Mouse (Mus musculus): ENCODE measurements around the gene Gm21985. TPM values are rescaled to one million over a fixed set of nuclear protein-coding genes. Genes with fewer than 3 reads are reported as not detected.
"Not testable (repeated sequence)": the region's sequence is repeated elsewhere in the genome, so short reads cannot be mapped to it uniquely, and the experiment has no call there.

The Gm21985 gene
- polyA plus RNA-seq, 1 experiment from 2014 or later: not detected

DNA sequence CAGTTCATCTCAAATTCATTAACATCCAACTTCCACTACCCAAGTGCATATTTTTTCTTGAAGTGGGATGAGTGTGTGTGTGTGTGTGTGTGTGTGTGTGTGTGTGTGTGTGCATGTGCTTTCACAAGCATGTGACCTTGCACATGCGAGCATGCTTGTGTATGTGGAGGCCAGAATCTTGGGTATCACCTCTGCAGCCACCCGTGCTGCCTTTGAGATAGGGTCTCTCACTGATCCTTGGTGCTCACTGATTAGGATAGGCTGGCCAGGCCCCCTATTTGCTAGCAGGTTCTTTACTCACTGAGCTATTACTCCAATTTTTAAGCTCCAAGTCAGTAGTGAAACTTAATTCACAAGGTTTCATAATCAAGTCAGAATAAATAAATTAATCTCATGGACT is 6.8 kb downstream of the Gm21985 start:
- no peak for DNase-seq (ENCODE audit: low spot score)
- TF ChIP-seq EP300 (IDR thresholded peaks at IDR 0.05): no peak
- TF ChIP-seq CTCF (IDR thresholded peaks at IDR 0.05): no peak
- no peaks in the 10 kb centered on the region for H3K4me1 ChIP-seq (ENCODE audit: insufficient read depth, low read depth, low read length)
- no peaks in the 10 kb centered on the region for H3K36me3 ChIP-seq (ENCODE audit: insufficient read depth, low read length)
- H3K27me3 ChIP-seq (replicated peaks; ENCODE audit: insufficient read depth, low read length): no peaks in the 10 kb centered on the region
- no peaks in the 10 kb centered on the region for H3K9me3 ChIP-seq (ENCODE audit: low read length)
- H3K4me2 ChIP-seq (replicated peaks; ENCODE audit: low read depth, low read length): no peak overlapping the region
- H3K27ac ChIP-seq (ENCODE audit: low read length): no peak overlapping the region
- H3K9ac ChIP-seq (replicated peaks; ENCODE audit: low read depth): no peak overlapping the region
- H3K4me3 ChIP-seq (ENCODE audit: low read depth, low read length): no peak overlapping the region
- ATAC-seq: no peak
- WGBS: 93% methylated on average over 2 of the region's 2 CpGs

DNA sequence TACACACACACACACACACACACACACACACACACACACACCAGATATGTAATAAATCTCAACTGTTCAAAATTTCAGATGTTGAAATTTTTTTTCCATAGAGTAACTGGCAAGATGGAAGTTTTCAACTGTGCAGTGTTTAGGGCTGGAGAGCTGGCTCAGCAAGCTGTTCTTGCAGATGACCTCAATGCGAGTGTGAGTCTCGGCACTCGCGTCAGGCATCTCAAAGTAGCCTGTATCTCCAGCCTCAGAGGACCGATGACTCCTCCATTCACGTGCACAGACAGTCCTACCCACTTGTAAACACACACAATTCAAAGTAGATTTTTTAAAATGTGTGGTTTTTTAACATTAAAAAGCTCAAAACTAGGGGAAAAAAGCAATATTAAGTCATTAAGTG is 7.4 kb downstream of the Gm21985 start:
- H3K4me2 ChIP-seq (replicated peaks; ENCODE audit: low read depth, low read length): no peak overlapping the region
- no peak for TF ChIP-seq CTCF (IDR thresholded peaks at IDR 0.05)
- TF ChIP-seq EP300 (IDR thresholded peaks at IDR 0.05): no peak
- no peaks in the 10 kb centered on the region for H3K9me3 ChIP-seq (ENCODE audit: low read length)
- H3K9ac ChIP-seq (replicated peaks; ENCODE audit: low read depth): no peak overlapping the region
- no peak for DNase-seq (ENCODE audit: low spot score)
- no peaks in the 10 kb centered on the region for H3K36me3 ChIP-seq (ENCODE audit: insufficient read depth, low read length)
- H3K4me3 ChIP-seq (ENCODE audit: low read depth, low read length): no peak overlapping the region
- no peak for ATAC-seq
- no peaks in the 10 kb centered on the region for H3K27me3 ChIP-seq (replicated peaks; ENCODE audit: insufficient read depth, low read length)
- 88% methylated on average over 6 of the region's 6 CpGs for WGBS
- H3K4me1 ChIP-seq (ENCODE audit: insufficient read depth, low read depth, low read length): no peaks in the 10 kb centered on the region
- no peak overlapping the region for H3K27ac ChIP-seq (ENCODE audit: low read length)

DNA sequence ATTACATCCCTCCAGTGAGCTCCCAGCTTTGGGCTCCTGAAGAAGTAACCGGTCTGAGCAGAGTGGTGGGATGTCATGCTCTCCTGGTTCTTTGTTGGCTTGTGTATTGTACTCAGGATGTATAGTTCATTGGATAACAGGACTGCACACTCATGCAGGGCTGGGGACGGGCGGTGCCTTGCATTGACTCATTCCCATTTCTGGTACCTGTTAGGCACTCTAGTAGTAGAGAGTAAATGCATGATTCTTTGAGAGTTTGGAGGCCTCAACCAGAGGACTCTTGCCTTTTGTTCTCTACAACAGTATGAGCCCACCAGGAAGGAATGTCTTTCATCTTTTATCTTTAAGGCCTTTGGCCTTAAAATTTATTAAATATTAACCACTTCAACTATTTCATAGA is 10.8 kb downstream of the Gm21985 start:
- Histone ChIP-seq H3K9ac (replicated peaks; ENCODE audit: low read depth) (no peak overlapping the region), H3K4me1 (ENCODE audit: insufficient read depth, low read depth, low read length) (no peaks in the 10 kb centered on the region), H3K9me3 (ENCODE audit: low read length) (no peaks in the 10 kb centered on the region), H3K27me3 (replicated peaks; ENCODE audit: insufficient read depth, low read length) (no peaks in the 10 kb centered on the region), H3K4me2 (replicated peaks; ENCODE audit: low read depth, low read length) (no peak overlapping the region), H3K36me3 (ENCODE audit: insufficient read depth, low read length) (no peaks in the 10 kb centered on the region), H3K4me3 (ENCODE audit: low read depth, low read length) (no peak overlapping the region), H3K27ac (ENCODE audit: low read length) (no peak overlapping the region)
- WGBS: 72% methylated on average over 3 of the region's 3 CpGs
- TF ChIP-seq EP300 (IDR thresholded peaks at IDR 0.05) (no peak), CTCF (IDR thresholded peaks at IDR 0.05) (no peak)
- no peak for ATAC-seq
- DNase-seq (ENCODE audit: low spot score): no peak

DNA sequence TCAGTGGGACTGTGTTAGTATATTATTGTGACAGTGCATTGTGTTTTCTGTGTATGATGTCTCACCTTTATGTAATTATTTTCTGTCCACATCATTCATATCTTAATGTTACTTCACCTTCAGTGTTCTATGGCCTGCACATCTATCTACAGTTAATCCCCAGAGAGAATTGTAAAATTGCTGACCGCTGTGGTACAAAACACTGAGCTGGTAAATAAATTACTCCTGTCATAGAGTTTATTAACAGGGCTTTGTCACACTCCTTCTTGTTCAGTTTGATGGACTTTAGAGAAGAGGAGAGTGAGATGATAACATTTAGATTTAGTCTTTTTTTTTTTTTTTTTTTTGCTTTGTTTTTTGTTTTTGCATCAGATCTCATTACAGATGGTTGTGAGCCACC is 16.7 kb downstream of the Gm21985 start:
- 97% methylated on average over 1 of the region's 1 CpGs for WGBS
- no peak overlapping the region for H3K4me2 ChIP-seq (replicated peaks; ENCODE audit: low read depth, low read length)
- TF ChIP-seq CTCF (IDR thresholded peaks at IDR 0.05) (no peak), EP300 (IDR thresholded peaks at IDR 0.05) (no peak)
- no peak for DNase-seq (ENCODE audit: low spot score)
- no peak for ATAC-seq
- no peaks in the 10 kb centered on the region for H3K36me3 ChIP-seq (ENCODE audit: insufficient read depth, low read length)
- H3K9me3 ChIP-seq (ENCODE audit: low read length): no peaks in the 10 kb centered on the region
- H3K9ac ChIP-seq (replicated peaks; ENCODE audit: low read depth): no peak overlapping the region
- H3K4me3 ChIP-seq (ENCODE audit: low read depth, low read length): no peak overlapping the region
- H3K4me1 ChIP-seq (ENCODE audit: insufficient read depth, low read depth, low read length): peaks cover 6% of the 10 kb centered on the region; the same call in 1 of the 2 replicates
- H3K27me3 ChIP-seq (replicated peaks; ENCODE audit: insufficient read depth, low read length): no peaks in the 10 kb centered on the region
- no peak overlapping the region for H3K27ac ChIP-seq (ENCODE audit: low read length)

DNA sequence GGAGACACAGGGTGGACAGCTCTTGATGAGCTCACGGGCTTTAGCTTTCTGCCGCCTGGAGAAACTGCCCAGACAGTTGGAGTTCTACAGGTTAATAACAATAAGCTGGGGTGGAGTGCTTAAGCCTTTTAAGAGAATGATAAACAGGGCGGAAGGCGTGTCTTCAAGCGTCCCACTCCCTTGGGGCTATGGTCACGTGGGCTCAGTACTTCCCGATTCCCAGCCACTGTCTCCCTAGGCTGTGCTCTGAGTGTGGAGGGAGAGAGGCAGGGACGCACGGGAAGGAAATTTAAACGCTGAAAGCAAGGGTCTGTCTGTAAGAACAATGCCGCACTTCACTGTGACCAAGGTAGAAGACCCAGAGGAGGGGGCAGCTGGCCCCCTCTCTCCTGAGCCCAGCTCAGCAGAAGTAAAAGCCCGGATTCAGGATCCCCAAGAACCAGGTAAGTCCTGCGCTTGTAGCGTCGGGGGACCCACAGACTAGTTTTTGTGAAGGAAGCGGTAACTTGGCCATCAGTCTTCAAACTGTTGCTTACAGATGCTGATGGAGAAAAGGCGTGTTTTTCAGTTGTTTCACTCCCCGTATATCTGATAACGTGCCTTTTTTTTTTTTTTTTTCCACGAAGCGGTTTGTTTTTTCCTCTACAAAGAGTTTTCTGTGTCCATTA is 18.4 kb downstream of the Gm21985 start:
- WGBS: 4% methylated on average over 21 of the region's 21 CpGs
- Histone ChIP-seq H3K9ac (replicated peaks; ENCODE audit: low read depth) (peak overlapping the region; percentile 58), H3K4me2 (replicated peaks; ENCODE audit: low read depth, low read length) (peak overlapping the region; percentile 86), H3K27me3 (replicated peaks; ENCODE audit: insufficient read depth, low read length) (no peaks in the 10 kb centered on the region), H3K4me3 (ENCODE audit: low read depth, low read length) (peak overlapping the region; percentile 41), H3K9me3 (ENCODE audit: low read length) (no peaks in the 10 kb centered on the region), H3K36me3 (ENCODE audit: insufficient read depth, low read length) (no peaks in the 10 kb centered on the region), H3K27ac (ENCODE audit: low read length) (0 out of 2 replicates have a peak overlapping the region, but pooled peaks have one; percentile 15), H3K4me1 (ENCODE audit: insufficient read depth, low read depth, low read length) (peaks cover 6% of the 10 kb centered on the region; the same call in 1 of the 2 replicates)
- peak; percentile 89 for DNase-seq (ENCODE audit: low spot score)
- no peak for TF ChIP-seq EP300 (IDR thresholded peaks at IDR 0.05)
- no peak for TF ChIP-seq CTCF (IDR thresholded peaks at IDR 0.05)
- ATAC-seq: peak; percentile 99

- TF ChIP-seq EP300 (IDR thresholded peaks at IDR 0.05): no peak
- no peak for TF ChIP-seq CTCF (IDR thresholded peaks at IDR 0.05)
- no peak for ATAC-seq
Measured at GRCm38 (mm10) chr2:112285031-112285390, 18.9 kb downstream of the Gm21985 start.

DNA sequence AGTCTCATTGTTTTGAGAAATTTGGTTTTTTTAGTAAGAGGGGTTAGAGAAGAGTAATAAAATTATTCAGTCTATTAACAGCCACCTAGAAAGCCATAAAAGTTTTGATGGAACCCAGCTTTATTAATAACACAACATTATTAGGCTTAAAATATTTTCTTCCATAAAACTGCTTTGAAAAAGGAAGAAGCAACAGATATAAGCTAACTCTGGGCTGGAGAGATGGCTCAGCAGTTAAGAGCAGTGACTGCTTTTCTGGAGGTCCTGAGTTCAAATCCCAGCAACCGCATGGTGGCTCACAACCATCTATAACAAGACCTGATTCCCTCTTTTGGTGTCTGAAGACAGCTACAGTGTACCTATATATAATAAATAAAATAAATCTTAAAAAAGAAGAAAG is 19.9 kb downstream of the Gm21985 start:
- not testable (repeated sequence) for H3K9ac ChIP-seq (replicated peaks; ENCODE audit: low read depth); H3K27ac ChIP-seq (ENCODE audit: low read length); H3K36me3 ChIP-seq (ENCODE audit: insufficient read depth, low read length); DNase-seq (ENCODE audit: low spot score); H3K27me3 ChIP-seq (replicated peaks; ENCODE audit: insufficient read depth, low read length); H3K4me3 ChIP-seq (ENCODE audit: low read depth, low read length); H3K9me3 ChIP-seq (ENCODE audit: low read length); ATAC-seq; H3K4me2 ChIP-seq (replicated peaks; ENCODE audit: low read depth, low read length); H3K4me1 ChIP-seq (ENCODE audit: insufficient read depth, low read depth, low read length)
- 100% methylated on average over 1 of the region's 1 CpGs for WGBS

More at GRCm38 (mm10) chr2:112285031-112285390, 18.9 kb downstream of the Gm21985 start:
- H3K4me2 ChIP-seq (replicated peaks; ENCODE audit: low read depth, low read length): peak overlapping the region; percentile 86
- 47% methylated on average over 6 of the region's 6 CpGs for WGBS
- H3K36me3 ChIP-seq (ENCODE audit: insufficient read depth, low read length): no peaks in the 10 kb centered on the region
- peak overlapping the region; percentile 41; the same call in 1 of the 2 replicates for H3K4me3 ChIP-seq (ENCODE audit: low read depth, low read length)
- DNase-seq (ENCODE audit: low spot score): no peak
- H3K4me1 ChIP-seq (ENCODE audit: insufficient read depth, low read depth, low read length): peaks cover 6% of the 10 kb centered on the region; the same call in 1 of the 2 replicates
- peak overlapping the region; percentile 58; the same call in 1 of the 2 replicates for H3K9ac ChIP-seq (replicated peaks; ENCODE audit: low read depth)
- H3K27me3 ChIP-seq (replicated peaks; ENCODE audit: insufficient read depth, low read length): no peaks in the 10 kb centered on the region
- no peaks in the 10 kb centered on the region for H3K9me3 ChIP-seq (ENCODE audit: low read length)
- no peak overlapping the region for H3K27ac ChIP-seq (ENCODE audit: low read length)
